Mouse (Mus musculus) spleen, embryonic (tissue): ENCODE data around the gene Tmem214.

ENCODE experiments used
- CTCF ChIA-PET: fragments of 350-600 bp; sonication (Branson Sonifier 250); formaldehyde crosslinking; loops from one replicate; lab custom pipeline; 2022; lab: Charles Lee

Gene Tmem214

GRCm38 (mm10) chr5:30914101-30914635, 46.4 kb downstream of the Tmem214 start:
- CTCF ChIA-PET, result no interaction called here

- CTCF ChIA-PET, result interaction anchor here (1.3 kb wide), 1 partner anchor 109 kb away, joined by 3 read pairs; no protein-coding TSS in a partner anchor
These were observed 47.0 kb downstream of the Tmem214 start for GRCm38 (mm10) chr5:30914849-30915248.

DNA sequence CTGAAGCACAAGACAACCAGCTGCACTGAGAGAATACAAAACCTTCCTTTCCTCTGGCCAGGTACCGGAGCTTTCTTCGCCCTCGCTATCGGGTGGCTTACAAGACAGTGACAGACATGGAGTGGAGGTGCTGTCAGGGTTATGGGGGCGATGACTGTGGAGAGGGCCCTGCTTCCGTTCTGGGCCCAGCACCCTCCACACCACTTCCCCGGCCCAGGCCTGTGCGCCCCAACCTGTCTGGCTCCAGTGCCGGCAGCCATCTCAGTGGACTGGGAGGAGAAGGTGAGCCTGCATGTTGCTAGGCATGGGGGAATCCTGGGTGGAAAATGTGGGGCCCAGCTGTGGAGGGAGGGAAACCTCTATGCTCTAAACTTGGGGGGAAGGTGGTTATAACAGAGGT, 47.6 kb downstream of the Tmem214 start:
- CTCF ChIA-PET, result interaction anchor here (1.3 kb wide), 1 partner anchor 110 kb away, joined by 3 read pairs; no protein-coding TSS in a partner anchor

DNA sequence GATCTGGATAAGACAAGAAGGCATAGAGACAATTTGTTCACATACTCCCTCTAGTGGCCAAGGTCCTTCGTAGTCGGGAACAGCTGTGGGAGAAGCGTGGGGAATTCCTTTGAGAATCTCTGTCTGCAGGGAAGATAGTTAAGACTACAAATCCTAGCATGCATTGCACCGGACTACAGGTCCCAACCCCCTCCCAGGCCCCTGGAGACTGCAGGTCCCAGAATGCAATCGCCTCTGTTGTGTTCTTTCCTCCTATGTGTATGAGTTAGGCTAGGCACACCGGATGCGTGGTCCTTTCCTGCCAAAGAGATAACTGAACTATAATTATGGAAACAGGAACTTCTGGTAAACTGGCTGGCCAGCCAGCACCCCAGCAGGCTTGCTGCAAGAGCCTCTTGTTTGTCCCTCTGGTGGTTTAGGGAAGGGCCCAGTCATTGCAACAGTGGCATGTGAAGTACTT, 48.2 kb downstream of the Tmem214 start:
- CTCF ChIA-PET, result interaction anchor here (1.3 kb wide), 1 partner anchor 111 kb away, joined by 3 read pairs; no protein-coding TSS in a partner anchor

- CTCF ChIA-PET, result no interaction called here
These were observed 49.0 kb downstream of the Tmem214 start for GRCm38 (mm10) chr5:30916841-30917240.

GRCm38 (mm10) chr5:30917348-30917747, 49.5 kb downstream of the Tmem214 start:
- CTCF ChIA-PET, result no interaction called here

DNA sequence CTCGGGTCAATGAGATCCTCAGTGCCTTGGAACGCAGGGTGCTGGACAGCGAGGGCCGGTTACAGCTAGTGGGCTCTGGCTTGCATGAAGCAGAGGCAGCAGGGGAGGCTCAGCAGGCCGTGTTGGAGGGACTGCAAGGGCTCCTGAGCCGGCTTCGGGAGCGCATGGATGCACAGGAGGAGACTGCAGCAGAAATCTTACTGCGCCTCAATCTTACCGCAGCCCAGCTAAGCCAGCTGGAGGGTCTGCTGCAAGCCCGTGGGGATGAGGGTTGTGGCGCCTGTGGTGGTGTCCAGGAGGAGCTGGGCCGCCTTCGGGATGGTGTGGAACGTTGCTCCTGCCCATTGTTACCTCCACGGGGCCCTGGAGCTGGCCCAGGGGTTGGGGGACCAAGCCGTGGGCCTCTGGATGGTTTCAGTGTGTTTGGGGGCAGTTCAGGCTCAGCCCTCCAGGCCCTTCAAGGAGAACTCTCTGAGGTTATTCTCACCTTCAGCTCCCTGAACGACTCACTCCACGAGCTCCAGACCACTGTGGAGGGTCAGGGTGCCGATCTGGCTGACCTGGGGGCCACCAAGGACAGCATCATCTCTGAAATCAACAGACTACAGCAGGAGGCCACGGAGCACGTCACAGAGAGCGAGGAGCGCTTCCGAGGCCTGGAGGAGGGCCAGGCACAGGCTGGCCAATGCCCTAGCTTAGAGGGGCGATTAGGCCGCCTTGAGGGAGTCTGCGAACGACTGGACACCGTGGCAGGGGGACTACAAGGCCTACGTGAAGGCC, 50.3 kb downstream of the Tmem214 start:
- CTCF ChIA-PET, result no interaction called here

DNA sequence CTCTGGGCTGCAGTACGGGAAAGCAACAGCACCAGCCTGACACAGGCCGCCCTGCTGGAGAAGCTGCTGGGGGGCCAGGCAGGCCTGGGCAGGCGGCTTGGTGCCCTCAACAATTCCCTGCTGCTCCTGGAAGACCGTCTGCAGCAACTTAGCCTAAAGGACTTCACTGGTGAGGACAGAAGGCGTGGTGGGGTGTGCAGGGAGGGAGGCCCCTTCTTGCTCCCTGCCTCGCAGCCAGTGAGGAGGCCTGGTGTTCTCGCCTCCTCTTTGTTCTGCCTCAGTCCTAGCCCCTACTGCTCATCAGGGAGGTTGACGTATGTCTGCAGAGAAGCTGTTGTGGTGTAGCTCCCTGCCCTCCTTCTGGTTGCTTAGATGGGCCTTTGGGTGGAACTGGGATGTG, 50.9 kb downstream of the Tmem214 start:
- CTCF ChIA-PET, result no interaction called here

GRCm38 (mm10) chr5:30919831-30920614, 52.2 kb downstream of the Tmem214 start:
- CTCF ChIA-PET, result no interaction called here

DNA sequence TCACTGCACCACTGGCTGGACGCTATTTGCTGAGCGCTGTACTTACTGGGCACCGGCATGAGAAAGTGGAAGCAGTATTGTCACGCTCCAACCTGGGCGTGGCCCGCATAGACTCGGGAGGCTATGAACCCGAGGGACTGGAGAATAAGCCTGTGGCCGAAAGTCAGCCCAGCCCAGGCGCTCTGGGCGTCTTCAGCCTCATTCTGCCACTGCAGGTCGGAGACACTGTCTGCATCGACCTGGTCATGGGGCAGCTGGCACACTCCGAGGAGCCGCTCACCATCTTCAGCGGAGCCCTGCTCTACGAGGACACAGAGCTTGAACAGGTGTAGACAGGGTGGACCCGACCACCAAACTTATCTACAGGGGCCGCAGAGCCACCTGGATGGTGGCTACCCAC, 52.8 kb downstream of the Tmem214 start:
- CTCF ChIA-PET, result interaction anchor here (0.7 kb wide), 1 partner anchor 40 kb away, joined by 3 read pairs; the partner anchor contains the start of gene Preb

- CTCF ChIA-PET, result interaction anchor here (0.7 to 1.2 kb wide), 3 partner anchors 14 to 106 kb away, joined by 3 to 4 read pairs (median 3); partner anchors contain the start of genes Ost4 and Preb
These were observed 53.6 kb downstream of the Tmem214 start, which contains the start of gene Khk for GRCm38 (mm10) chr5:30921256-30922033. Gene Khk (plus strand): TSS chr5:30921431.

- CTCF ChIA-PET, result interaction anchor here (0.7 to 1.2 kb wide), 2 partner anchors 37 to 107 kb away, joined by 3 to 4 read pairs; no protein-coding TSS in a partner anchor
These were observed 54.8 kb downstream of the Tmem214 start for GRCm38 (mm10) chr5:30922581-30923041.

- CTCF ChIA-PET, result no interaction called here
These were observed 55.3 kb downstream of the Tmem214 start for GRCm38 (mm10) chr5:30923119-30923518.

DNA sequence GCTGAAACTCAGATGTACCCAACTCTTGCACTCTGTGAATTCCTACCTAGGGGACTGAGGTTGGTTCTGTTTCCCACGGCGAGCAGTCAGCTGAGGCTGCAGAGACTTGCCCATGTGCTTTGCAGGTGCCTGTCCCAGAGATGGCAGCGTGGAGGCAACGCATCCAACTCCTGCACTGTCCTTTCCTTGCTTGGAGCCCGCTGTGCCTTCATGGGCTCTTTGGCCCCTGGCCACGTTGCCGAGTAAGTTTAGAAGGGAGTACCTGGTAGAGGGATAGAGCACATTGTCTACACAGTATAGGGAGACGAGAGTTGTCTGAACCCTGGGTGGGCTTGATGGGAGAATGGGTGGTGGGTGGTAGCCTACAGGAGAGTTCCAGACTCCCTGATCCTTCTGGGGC, 56.8 kb downstream of the Tmem214 start:
- CTCF ChIA-PET, result interaction anchor here (1.1 kb wide), 1 partner anchor 113 kb away, joined by 5 read pairs; no protein-coding TSS in a partner anchor

- CTCF ChIA-PET, result interaction anchor here (1.1 kb wide), 1 partner anchor 114 kb away, joined by 5 read pairs; no protein-coding TSS in a partner anchor
These were observed 57.4 kb downstream of the Tmem214 start for GRCm38 (mm10) chr5:30925217-30925616.

DNA sequence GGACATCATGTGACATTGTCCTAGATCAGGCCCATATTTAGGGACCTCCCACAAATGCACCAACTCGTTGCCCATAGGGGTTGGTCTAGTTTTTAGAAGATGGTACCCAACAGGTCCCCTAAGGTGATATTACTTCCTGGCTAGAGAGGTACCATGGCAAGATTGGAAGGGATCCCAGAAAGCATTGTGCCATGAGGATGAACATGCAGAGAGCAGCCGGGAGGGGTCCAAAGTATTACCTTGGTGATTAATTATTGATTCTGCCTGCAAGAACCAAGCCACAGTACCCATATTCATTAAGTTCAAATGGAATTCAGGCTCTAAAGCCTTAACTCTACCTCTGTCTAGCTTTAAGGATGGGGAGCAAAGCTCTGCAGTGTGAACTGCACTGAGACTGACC, 58.3 kb downstream of the Tmem214 start:
- CTCF ChIA-PET, result no interaction called here

GRCm38 (mm10) chr5:30927945-30928529, 60.2 kb downstream of the Tmem214 start:
- CTCF ChIA-PET, result no interaction called here
